Mouse (Mus musculus) heart, adult 2 months (tissue): ENCODE results near the gene Anapc2.

ENCODE experiments used
- CTCF ChIP-seq: fragments of 200-600 bp; IDR thresholded peaks from 2 replicates; pipeline ENCODE4 v1.8.1; 2022; ENCODE audit warnings: antibody characterized with exemption, mild to moderate bottlenecking, moderate library complexity
- POLR2A ChIP-seq: fragments of 200-500 bp; IDR thresholded peaks from 2 replicates; pipeline ENCODE4 v1.6.1; 2011; ENCODE audit warnings: mild to moderate bottlenecking, low read depth, low read length, control low read depth; ENCODE audit not compliant: insufficient read depth

GRCm38 (mm10) chr2:25242101-25242506, 30.2 kb upstream of the Anapc2 start, which contains the start of the genes Rnf208 and Cysrt1:
- no peak for TF ChIP-seq POLR2A
- no peak for TF ChIP-seq CTCF
